Mouse (Mus musculus) spleen, embryonic (tissue): ENCODE measurements around the gene Foxe3.

Source experiments
- CTCF ChIA-PET: fragments of 350-600 bp; sonication (Branson Sonifier 250); formaldehyde crosslinking; loops from one replicate; lab custom pipeline; 2022; lab: Charles Lee

Gene Foxe3

GRCm38 (mm10) chr4:114917091-114917490, 8.7 kb downstream of the Foxe3 start:
- CTCF ChIA-PET = no interaction called here

GRCm38 (mm10) chr4:114916056-114916455, 9.8 kb downstream of the Foxe3 start:
- CTCF ChIA-PET = no interaction called here

GRCm38 (mm10) chr4:114913594-114913962, 12.2 kb downstream of the Foxe3 start:
- CTCF ChIA-PET = interaction anchor here (1.1 kb wide), 1 partner anchor 34 kb away, joined by 3 read pairs; no protein-coding TSS in a partner anchor

GRCm38 (mm10) chr4:114912705-114913593, 12.9 kb downstream of the Foxe3 start:
- CTCF ChIA-PET = interaction anchor here (0.7 to 1.1 kb wide), 2 partner anchors 11 to 34 kb away, joined by 3 read pairs; no protein-coding TSS in a partner anchor

- CTCF ChIA-PET = interaction anchor here (0.6 to 0.9 kb wide), 2 partner anchors 73 to 142 kb away, joined by 3 read pairs; no protein-coding TSS in a partner anchor
Observed at GRCm38 (mm10) chr4:114909602-114910484, 16.0 kb downstream of the Foxe3 start.

GRCm38 (mm10) chr4:114908829-114909601, 16.8 kb downstream of the Foxe3 start, which contains the start of gene Foxd2:
TSS of gene Foxd2 (minus strand) at chr4:114908873.
- CTCF ChIA-PET = interaction anchor here (0.6 to 0.9 kb wide), 2 partner anchors 74 to 143 kb away, joined by 3 read pairs; no protein-coding TSS in a partner anchor

- CTCF ChIA-PET = no interaction called here
Observed at GRCm38 (mm10) chr4:114907951-114908828, 17.6 kb downstream of the Foxe3 start.

- CTCF ChIA-PET = no interaction called here
Observed at GRCm38 (mm10) chr4:114907056-114907917, 18.5 kb downstream of the Foxe3 start.

- CTCF ChIA-PET = interaction anchor here (0.5 kb wide), 1 partner anchor 81 kb away, joined by 3 read pairs; the partner anchor contains the start of gene Cmpk1
Observed at GRCm38 (mm10) chr4:114905969-114906680, 19.7 kb downstream of the Foxe3 start.

GRCm38 (mm10) chr4:114905501-114905900, 20.3 kb downstream of the Foxe3 start:
- CTCF ChIA-PET = no interaction called here

- CTCF ChIA-PET = no interaction called here
Observed at GRCm38 (mm10) chr4:114903422-114903782, 22.4 kb downstream of the Foxe3 start.

GRCm38 (mm10) chr4:114902641-114903421, 23.0 kb downstream of the Foxe3 start:
- CTCF ChIA-PET = no interaction called here

- CTCF ChIA-PET = no interaction called here
Observed at GRCm38 (mm10) chr4:114901643-114902351, 24.0 kb downstream of the Foxe3 start.

- CTCF ChIA-PET = no interaction called here
Observed at GRCm38 (mm10) chr4:114900866-114901642, 24.8 kb downstream of the Foxe3 start.

- CTCF ChIA-PET = interaction anchor here (0.6 kb wide), 1 partner anchor 18 kb away, joined by 3 read pairs; no protein-coding TSS in a partner anchor
Observed at GRCm38 (mm10) chr4:114899885-114900284, 25.9 kb downstream of the Foxe3 start.

- CTCF ChIA-PET = interaction anchor here (0.6 kb wide), 1 partner anchor 1174 kb away, joined by 3 read pairs; no protein-coding TSS in a partner anchor
Observed at GRCm38 (mm10) chr4:114897853-114898252, 28.0 kb downstream of the Foxe3 start.
